Mouse (Mus musculus) heart, embryonic 16.5 days (tissue): ENCODE measurements around the gene Rbfox1. TPM values are rescaled to one million over a fixed set of nuclear protein-coding genes. Genes with fewer than 3 reads are reported as not detected.
A peak's percentile ranks its signal among the peaks of the same experiment; 100 is the strongest.

ENCODE experiments used
- ATAC-seq: fragments of 200-750 bp; cut with Nextera tagmentation; replicated peaks from 2 replicates; pipeline ENCODE4 v1.8.0; 2017; ENCODE audit warnings: moderate number of reproducible peaks; ENCODE audit not compliant: insufficient read depth, low FRiP score; ENCODE audit errors: extremely low read depth
- H3K27ac ChIP-seq: fragments of 300-500 bp; sonication (generic); 2 replicates; pipeline ENCODE4 v1.5.1; 2014; ENCODE audit warnings: mild to moderate bottlenecking, low read length, control low read depth, moderate library complexity
- H3K27me3 ChIP-seq: fragments of 300-500 bp; sonication (generic); 2 replicates; pipeline ENCODE4 v1.6.1; 2014; ENCODE audit warnings: low read length, mixed read lengths; ENCODE audit not compliant: control insufficient read depth, insufficient read depth
- H3K36me3 ChIP-seq: fragments of 300-500 bp; sonication (generic); 2 replicates; pipeline ENCODE4 v1.6.1; 2014; ENCODE audit not compliant: control insufficient read depth, insufficient read depth
- H3K4me1 ChIP-seq: fragments of 300-500 bp; sonication (generic); 2 replicates; pipeline ENCODE4 v1.6.1; 2014; ENCODE audit warnings: low read length, mixed read lengths; ENCODE audit not compliant: control insufficient read depth, insufficient read depth
- H3K4me2 ChIP-seq: fragments of 300-500 bp; sonication (generic); 2 replicates; pipeline ENCODE4 v1.6.1; 2014; ENCODE audit warnings: low read depth, mild to moderate bottlenecking, control low read depth, low read length
- H3K4me3 ChIP-seq: fragments of 300-500 bp; sonication (generic); 2 replicates; pipeline ENCODE4 v1.5.1; 2014; ENCODE audit warnings: mild to moderate bottlenecking, control low read depth, low read length
- H3K9ac ChIP-seq: fragments of 300-500 bp; sonication (generic); 2 replicates; pipeline ENCODE4 v1.6.1; 2014; ENCODE audit warnings: low read length, control low read depth
- H3K9me3 ChIP-seq: fragments of 300-500 bp; sonication (generic); replicated peaks from 2 replicates; pipeline ENCODE4 v1.6.1; 2016; ENCODE audit warnings: low read length; ENCODE audit not compliant: control insufficient read depth
- WGBS: fragments of 180-500 bp; shearing (Covaris S2); extraction: QIAGEN DNeasy Blood & Tissue Kit; methylation state at CpG from one replicate; pipeline ENCODE4 v1.1.7; 2014; 5-methylcytosine and 5-hydroxymethylcytosine counted together
- polyA plus RNA-seq: library from polyadenylated mRNA; unstranded; fragments of >200 nt; fragmentation: Nextera tagmentation; extraction: Ambion mirVana; gene quantifications from 2 replicates; pipeline ENCODE4 v1.2.1, GENCODE M21; 2015

The Rbfox1 gene
- polyA plus RNA-seq, 1 experiment from 2014 or later, result 5.9 TPM

DNA sequence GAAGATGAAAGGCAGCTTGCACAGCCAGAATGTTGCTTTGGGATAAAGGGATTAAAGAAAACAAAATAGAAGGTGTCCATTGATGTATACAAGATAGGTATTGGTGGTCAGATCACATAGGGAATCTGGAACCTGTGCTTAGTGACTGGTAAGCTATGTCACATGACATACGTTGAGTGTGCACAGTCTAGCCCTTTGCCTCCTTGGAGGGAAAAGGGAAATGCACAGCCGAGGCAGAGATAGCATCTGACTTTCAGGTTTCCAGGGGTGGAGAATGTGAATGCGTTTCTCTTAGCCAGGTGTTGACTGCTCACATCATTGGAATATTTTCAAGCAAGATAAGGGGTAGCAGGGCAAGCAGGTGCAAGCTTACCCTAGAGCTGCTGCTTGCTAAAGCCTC lies 1230.8 kb downstream of the Rbfox1 start:
- Histone ChIP-seq H3K9me3 (no peaks in the 10 kb centered on the region), H3K4me3 (no peak overlapping the region), H3K4me1 (no peaks in the 10 kb centered on the region), H3K4me2 (no peak overlapping the region), H3K9ac (no peak overlapping the region), H3K27ac (no peak overlapping the region), H3K36me3 (no peaks in the 10 kb centered on the region), H3K27me3 (no peaks in the 10 kb centered on the region)
- ATAC-seq, result no peak
- WGBS, result 39% methylated on average over 3 of the region's 3 CpGs

DNA sequence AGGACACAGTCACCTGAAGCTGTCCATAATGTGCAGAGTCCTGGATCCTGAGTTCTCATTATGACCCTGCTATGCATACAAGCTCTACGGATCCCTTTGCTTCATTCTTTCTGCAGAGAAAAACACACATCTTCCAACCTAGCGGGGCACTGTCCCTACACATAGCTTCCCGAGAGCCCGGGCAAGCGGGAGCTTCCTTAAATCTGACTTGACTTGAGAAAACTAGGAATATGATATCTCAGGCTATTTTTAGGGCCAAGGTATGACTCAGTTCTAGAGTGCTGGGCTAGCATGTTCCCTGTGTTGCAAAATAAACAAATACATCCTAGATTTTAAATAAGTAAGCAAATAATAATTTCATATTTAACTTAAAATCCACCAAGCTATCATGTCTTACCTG lies 1244.4 kb downstream of the Rbfox1 start:
- WGBS, result 64% methylated on average over 5 of the region's 5 CpGs
- H3K4me3 ChIP-seq, result no peak overlapping the region
- H3K9me3 ChIP-seq, result no peaks in the 10 kb centered on the region
- H3K4me1 ChIP-seq, result no peaks in the 10 kb centered on the region
- ATAC-seq, result no peak
- H3K27me3 ChIP-seq, result no peaks in the 10 kb centered on the region
- no peak overlapping the region for H3K9ac ChIP-seq
- H3K4me2 ChIP-seq, result no peak overlapping the region
- H3K36me3 ChIP-seq, result no peaks in the 10 kb centered on the region
- H3K27ac ChIP-seq, result no peak overlapping the region

DNA sequence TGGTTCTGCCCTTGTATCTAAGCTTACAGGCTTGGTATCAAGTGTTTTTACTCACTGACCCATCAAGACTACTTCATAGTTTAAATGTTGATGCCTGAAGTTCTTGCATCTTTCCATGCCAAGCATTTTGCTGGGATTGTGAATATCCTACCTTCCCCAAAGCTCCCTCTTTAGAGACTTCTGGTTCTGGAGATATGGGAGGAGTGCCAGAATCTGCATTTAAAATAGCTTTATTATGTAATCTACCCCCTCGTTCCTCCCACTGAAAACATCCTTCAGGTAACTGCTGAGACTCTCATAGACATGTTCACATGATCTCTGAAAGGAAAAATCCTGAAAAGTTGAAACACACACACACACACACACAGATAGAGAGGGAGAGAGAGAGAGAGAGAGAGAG lies 1247.3 kb downstream of the Rbfox1 start:
- Histone ChIP-seq H3K4me1 (no peaks in the 10 kb centered on the region), H3K4me2 (no peak overlapping the region), H3K4me3 (no peak overlapping the region), H3K27me3 (peaks cover 5% of the 10 kb centered on the region; the same call in 1 of the 2 replicates), H3K36me3 (no peaks in the 10 kb centered on the region), H3K27ac (no peak overlapping the region), H3K9ac (no peak overlapping the region), H3K9me3 (no peaks in the 10 kb centered on the region)
- ATAC-seq, result no peak
- WGBS, result 52% methylated on average over 1 of the region's 1 CpGs

DNA sequence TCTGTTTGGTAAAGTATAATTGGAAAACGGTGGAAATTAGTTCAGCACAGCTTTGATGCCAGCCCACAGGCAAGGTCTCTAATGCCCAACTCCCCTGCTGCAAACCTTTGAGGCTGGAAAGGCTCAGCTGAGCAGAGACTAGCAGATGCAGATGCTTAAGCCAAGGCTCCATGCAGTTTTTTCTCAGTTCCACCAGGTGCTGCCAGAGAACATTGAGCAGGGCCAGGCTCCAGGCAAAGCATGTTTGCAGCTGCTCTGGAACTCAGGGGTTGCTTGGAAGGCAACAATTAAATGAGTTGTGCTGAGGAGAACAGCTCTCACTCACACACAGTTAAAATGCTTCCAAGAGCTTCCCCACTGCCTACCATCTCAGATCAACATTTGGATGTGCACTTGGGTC lies 1251.8 kb downstream of the Rbfox1 start:
- WGBS, result 60% methylated on average over 1 of the region's 1 CpGs
- no peak overlapping the region for H3K9ac ChIP-seq
- H3K4me2 ChIP-seq, result no peak overlapping the region
- H3K27ac ChIP-seq, result no peak overlapping the region
- peaks cover 3% of the 10 kb centered on the region; the same call in 1 of the 2 replicates for H3K4me1 ChIP-seq
- H3K9me3 ChIP-seq, result no peaks in the 10 kb centered on the region
- H3K4me3 ChIP-seq, result no peak overlapping the region
- H3K36me3 ChIP-seq, result no peaks in the 10 kb centered on the region
- no peak for ATAC-seq
- H3K27me3 ChIP-seq, result peaks cover 7% of the 10 kb centered on the region; the same call in 1 of the 2 replicates

DNA sequence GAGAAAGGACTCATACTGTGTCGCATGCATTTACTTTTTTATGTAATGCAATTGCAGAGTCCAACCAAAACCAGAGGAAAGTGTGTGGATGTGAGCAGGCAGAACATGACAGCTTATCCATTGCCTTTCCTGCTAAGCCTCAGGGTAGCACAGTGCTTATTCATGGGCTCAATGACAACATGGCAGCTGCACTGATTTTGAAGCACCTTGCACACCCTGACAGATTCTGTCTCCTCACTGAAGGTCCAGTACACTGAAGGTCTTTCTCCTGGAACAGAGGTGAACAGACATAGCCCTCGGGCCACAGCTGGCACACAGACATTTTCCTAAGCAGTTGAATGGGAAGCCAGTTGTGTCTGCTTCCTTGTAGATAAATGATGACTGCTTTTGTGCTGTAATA lies 1254.3 kb downstream of the Rbfox1 start:
- Histone ChIP-seq H3K27me3 (peaks cover 7% of the 10 kb centered on the region; the same call in 1 of the 2 replicates), H3K4me2 (no peak overlapping the region), H3K36me3 (no peaks in the 10 kb centered on the region), H3K9ac (no peak overlapping the region), H3K4me1 (peaks cover 3% of the 10 kb centered on the region; the same call in 1 of the 2 replicates), H3K4me3 (no peak overlapping the region), H3K27ac (no peak overlapping the region), H3K9me3 (no peaks in the 10 kb centered on the region)
- no peak for ATAC-seq
- 84% methylated on average over 2 of the region's 2 CpGs for WGBS

DNA sequence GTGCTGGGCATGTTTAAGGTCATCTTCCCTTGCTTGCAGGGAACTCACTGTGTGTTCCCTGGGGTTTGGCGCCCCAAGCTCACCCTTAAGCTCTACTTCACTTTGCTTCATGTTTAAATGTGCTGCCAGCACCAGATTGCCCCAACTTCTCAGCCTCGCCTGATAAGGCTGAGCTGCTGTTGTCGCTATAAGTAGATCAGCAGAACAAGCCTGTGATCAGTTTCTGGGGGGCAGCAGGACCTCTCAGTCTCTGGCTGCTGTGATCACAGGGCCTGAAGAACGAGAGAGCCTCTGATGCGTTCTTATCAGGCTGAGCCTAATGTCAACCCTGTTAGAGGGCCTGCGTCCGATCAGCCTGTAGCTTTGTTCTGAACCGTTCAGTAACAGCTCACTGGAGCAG lies 1255.8 kb downstream of the Rbfox1 start:
- Histone ChIP-seq H3K27ac (no peak overlapping the region; the same call in 1 of the 2 replicates), H3K9me3 (no peaks in the 10 kb centered on the region), H3K4me1 (peaks cover 3% of the 10 kb centered on the region; the same call in 1 of the 2 replicates), H3K36me3 (no peaks in the 10 kb centered on the region), H3K4me3 (no peak overlapping the region), H3K4me2 (peak overlapping the region; percentile 18), H3K9ac (no peak overlapping the region), H3K27me3 (peaks cover 7% of the 10 kb centered on the region; the same call in 1 of the 2 replicates)
- 27% methylated on average over 8 of the region's 8 CpGs for WGBS
- peak; percentile 58; the same call in 1 of the 2 replicates for ATAC-seq

DNA sequence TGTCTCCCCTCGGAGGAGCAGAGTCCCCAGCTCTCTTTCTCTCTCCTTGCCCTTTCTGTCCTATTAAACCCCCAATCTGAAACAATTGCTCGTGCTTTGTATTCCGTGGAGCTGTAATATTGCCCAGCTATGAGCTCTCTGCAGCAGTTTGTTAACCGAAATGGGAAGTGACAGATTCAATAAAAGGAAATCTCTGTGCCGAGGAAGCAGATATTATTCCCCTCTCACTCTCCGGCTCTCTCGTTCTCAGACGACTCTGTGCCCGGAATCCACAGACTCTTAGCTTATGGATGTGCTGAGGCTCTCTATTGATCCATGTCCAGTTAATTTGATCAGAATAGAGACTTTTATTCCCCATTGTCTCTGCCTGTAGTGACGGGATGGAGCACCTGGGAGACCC lies 1260.3 kb downstream of the Rbfox1 start:
- no peak for ATAC-seq

DNA sequence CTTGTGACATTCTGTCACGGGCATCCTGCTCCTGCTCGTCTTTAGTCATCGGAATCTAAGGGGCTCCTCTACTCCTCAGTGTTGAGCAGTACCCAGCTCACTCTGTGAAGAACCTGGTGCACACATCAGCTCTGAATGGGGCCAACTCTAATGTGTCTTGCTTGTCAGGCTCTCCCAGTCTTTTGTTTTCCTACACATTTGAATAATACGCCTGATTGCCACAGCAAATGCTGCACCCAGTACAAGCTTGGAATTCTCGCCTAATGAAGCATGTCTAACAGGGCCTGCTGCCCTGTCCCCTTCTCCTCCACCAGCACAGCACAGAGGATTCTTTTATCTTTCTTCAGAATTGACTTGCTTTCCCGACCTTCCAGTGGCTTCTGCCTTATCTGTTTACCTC lies 1261.3 kb downstream of the Rbfox1 start:
- 45% methylated on average over 6 of the region's 6 CpGs for WGBS
- H3K4me1 ChIP-seq, result peaks cover 8% of the 10 kb centered on the region
- no peak for ATAC-seq
- H3K36me3 ChIP-seq, result no peaks in the 10 kb centered on the region
- H3K4me2 ChIP-seq, result no peak overlapping the region
- H3K4me3 ChIP-seq, result no peak overlapping the region
- H3K27me3 ChIP-seq, result no peaks in the 10 kb centered on the region
- H3K9ac ChIP-seq, result no peak overlapping the region
- no peak overlapping the region for H3K27ac ChIP-seq
- no peaks in the 10 kb centered on the region for H3K9me3 ChIP-seq

More for the DNA sequence above, 1260.3 kb downstream of the Rbfox1 start:
- Histone ChIP-seq H3K4me1 (peaks cover 6% of the 10 kb centered on the region), H3K36me3 (no peaks in the 10 kb centered on the region), H3K9ac (no peak overlapping the region), H3K27ac (no peak overlapping the region), H3K27me3 (no peaks in the 10 kb centered on the region), H3K4me3 (no peak overlapping the region), H3K4me2 (no peak overlapping the region), H3K9me3 (no peaks in the 10 kb centered on the region)
- 65% methylated on average over 10 of the region's 10 CpGs for WGBS

DNA sequence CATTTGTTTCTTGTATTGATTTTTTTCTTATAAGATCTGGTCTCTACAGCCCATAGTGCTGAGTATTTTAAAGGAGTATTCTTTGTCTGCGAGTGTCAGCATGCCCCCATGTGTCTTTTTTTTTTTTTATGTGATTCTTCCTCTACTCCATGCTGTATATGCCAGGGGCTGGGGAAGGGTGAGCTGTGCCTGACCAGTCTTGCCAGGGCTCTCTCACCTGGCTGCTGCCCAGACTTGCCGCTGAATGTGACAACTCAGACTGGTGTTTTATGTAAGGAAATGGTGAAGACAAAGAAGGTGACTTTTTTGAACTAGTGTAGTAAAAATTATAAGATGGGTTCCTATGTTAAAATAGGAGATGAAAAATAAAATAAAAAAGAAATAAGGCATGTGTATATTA lies 1262.7 kb downstream of the Rbfox1 start:
- no peaks in the 10 kb centered on the region for H3K9me3 ChIP-seq
- H3K27me3 ChIP-seq, result no peaks in the 10 kb centered on the region
- H3K36me3 ChIP-seq, result no peaks in the 10 kb centered on the region
- no peak overlapping the region for H3K4me3 ChIP-seq
- no peak overlapping the region for H3K9ac ChIP-seq
- ATAC-seq, result no peak
- no peak overlapping the region for H3K27ac ChIP-seq
- peaks cover 8% of the 10 kb centered on the region for H3K4me1 ChIP-seq
- H3K4me2 ChIP-seq, result no peak overlapping the region
- WGBS, result 83% methylated on average over 2 of the region's 2 CpGs
